Mouse (Mus musculus): ENCODE data around the gene Trim47.
A peak's percentile ranks its signal among the peaks of the same experiment; 100 is the strongest.

Gene Trim47

GRCm38 (mm10) chr11:116127156-116127980 is at the start of gene Trim47:
Trim47 (minus strand) TSS chr11:116127210.
- peak; percentile 93 for DNase-seq

- DNase-seq = no peak
Measured at GRCm38 (mm10) chr11:116176010-116176409, 49.0 kb upstream of the Trim47 start.

- DNase-seq = peak; percentile 85
Measured at GRCm38 (mm10) chr11:116174775-116175448, 47.9 kb upstream of the Trim47 start.

GRCm38 (mm10) chr11:116171959-116172358 is 44.9 kb upstream of the Trim47 start:
- DNase-seq = peak; percentile 72

GRCm38 (mm10) chr11:116170003-116170800 is 43.2 kb upstream of the Trim47 start:
- DNase-seq = peak; percentile 79

GRCm38 (mm10) chr11:116169214-116169613 is 42.2 kb upstream of the Trim47 start:
- no peak for DNase-seq

- DNase-seq = peak; percentile 96
Measured at GRCm38 (mm10) chr11:116167884-116168439, 41.0 kb upstream of the Trim47 start, which contains the start of gene Fbf1. Fbf1 (minus strand) TSS chr11:116168166.

GRCm38 (mm10) chr11:116167232-116167631 is 40.2 kb upstream of the Trim47 start:
- no peak for DNase-seq

- peak; percentile 59 for DNase-seq
Measured at GRCm38 (mm10) chr11:116163002-116163401, 36.0 kb upstream of the Trim47 start.

GRCm38 (mm10) chr11:116162146-116162545 is 35.1 kb upstream of the Trim47 start:
- no peak for DNase-seq

GRCm38 (mm10) chr11:116161312-116161711 is 34.3 kb upstream of the Trim47 start:
- no peak for DNase-seq

GRCm38 (mm10) chr11:116150960-116151359 is 23.9 kb upstream of the Trim47 start:
- DNase-seq = no peak

- DNase-seq = no peak
Measured at GRCm38 (mm10) chr11:116149341-116149740, 22.3 kb upstream of the Trim47 start.

- DNase-seq = no peak
Measured at GRCm38 (mm10) chr11:116148761-116149221, 21.8 kb upstream of the Trim47 start.

- DNase-seq = peak; percentile 77
Measured at GRCm38 (mm10) chr11:116146294-116146985, 19.4 kb upstream of the Trim47 start.

- peak; percentile 44 for DNase-seq
Measured at GRCm38 (mm10) chr11:116145481-116146293, 18.7 kb upstream of the Trim47 start.

- no peak for DNase-seq
Measured at GRCm38 (mm10) chr11:116143468-116143867, 16.5 kb upstream of the Trim47 start.

GRCm38 (mm10) chr11:116142211-116142991 is 15.4 kb upstream of the Trim47 start:
- no peak for DNase-seq

- peak; percentile 96 for DNase-seq
Measured at GRCm38 (mm10) chr11:116138468-116139138, 11.6 kb upstream of the Trim47 start, which contains the start of gene Mrpl38. Mrpl38 (minus strand) TSS chr11:116138868.

- no peak for DNase-seq
Measured at GRCm38 (mm10) chr11:116138096-116138467, 11.1 kb upstream of the Trim47 start.

All from kidney, adult 9 months (tissue).